Mouse (Mus musculus) intestine, embryonic 16.5 days (tissue): ENCODE measurements around the gene Olfr508. TPM values are rescaled to one million over a fixed set of nuclear protein-coding genes. Genes with fewer than 3 reads are reported as not detected.
"Not testable (repeated sequence)": the region's sequence is repeated elsewhere in the genome, so short reads cannot be mapped to it uniquely, and the experiment has no call there.

Source experiments
- ATAC-seq: fragments of 200-750 bp; cut with Nextera tagmentation; 2 replicates; pipeline ENCODE4 v1.8.0; 2017; ENCODE audit warnings: moderate TSS enrichment, moderate library complexity
- H3K27ac ChIP-seq: fragments of 300-500 bp; sonication (generic); 2 replicates; pipeline ENCODE4 v1.5.1; 2014; ENCODE audit warnings: mild to moderate bottlenecking, low read length
- H3K27me3 ChIP-seq: fragments of 300-500 bp; sonication (generic); replicated peaks from 2 replicates; pipeline ENCODE4 v1.6.1; 2014; ENCODE audit warnings: low read length, control low read depth, mixed read lengths; ENCODE audit not compliant: control insufficient read depth, insufficient read depth
- H3K36me3 ChIP-seq: fragments of 300-500 bp; sonication (generic); 2 replicates; pipeline ENCODE4 v1.6.1; 2014; ENCODE audit warnings: low read length, control low read depth; ENCODE audit not compliant: control insufficient read depth, insufficient read depth
- H3K4me1 ChIP-seq: fragments of 300-500 bp; sonication (generic); 2 replicates; pipeline ENCODE4 v1.6.1; 2014; ENCODE audit warnings: low read length, control low read depth, mixed read lengths; ENCODE audit not compliant: control insufficient read depth, insufficient read depth
- H3K4me2 ChIP-seq: fragments of 300-500 bp; sonication (generic); 2 replicates; pipeline ENCODE4 v1.6.1; 2014; ENCODE audit warnings: low read depth, low read length, control low read depth
- H3K4me3 ChIP-seq: fragments of 300-500 bp; sonication (generic); 2 replicates; pipeline ENCODE4 v1.5.1; 2014; ENCODE audit warnings: mild to moderate bottlenecking, low read length
- H3K9ac ChIP-seq: fragments of 300-500 bp; sonication (generic); 2 replicates; pipeline ENCODE4 v1.6.1; 2014; ENCODE audit warnings: low read depth, low read length
- H3K9me3 ChIP-seq: fragments of 300-500 bp; sonication (generic); 2 replicates; pipeline ENCODE4 v1.6.1; 2016; ENCODE audit warnings: low read length, control low read depth; ENCODE audit not compliant: control insufficient read depth
- WGBS: fragments of 180-500 bp; shearing (Covaris S2); extraction: QIAGEN DNeasy Blood & Tissue Kit; methylation state at CpG from one replicate; pipeline ENCODE4 v1.1.7; 2014; 5-methylcytosine and 5-hydroxymethylcytosine counted together
- polyA plus RNA-seq: library from polyadenylated mRNA; unstranded; fragments of >200 nt; fragmentation: Nextera tagmentation; extraction: Ambion mirVana; gene quantifications from 2 replicates; pipeline ENCODE4 v1.2.1, GENCODE M21; 2015

The Olfr508 gene
- not detected in 2 replicates for polyA plus RNA-seq

DNA sequence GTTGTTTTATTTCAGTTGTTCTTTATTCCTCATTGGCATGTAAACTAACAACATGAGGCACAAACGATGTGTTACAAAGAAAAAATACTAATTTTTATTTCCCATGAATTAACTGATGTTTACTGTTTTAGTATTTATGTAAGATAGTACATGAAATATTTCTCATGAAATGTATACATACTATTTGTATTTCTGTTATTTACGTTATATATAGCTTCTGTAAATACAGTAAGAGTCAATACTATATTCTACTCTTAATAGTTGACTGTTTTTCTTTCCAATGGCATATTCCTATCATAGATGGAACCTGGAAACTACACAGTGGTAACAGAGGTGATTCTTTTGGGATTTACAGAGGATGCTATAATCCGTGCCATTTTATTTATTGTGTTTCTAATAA, at the start of gene Olfr508:
Gene Olfr508 (plus strand): TSS at position 301 of the 400 bp plus-strand sequence.
- WGBS, result 82% methylated on average over 3 of the region's 3 CpGs
- no peak for ATAC-seq
- no peak within 1 kb of the TSS for H3K9ac ChIP-seq

DNA sequence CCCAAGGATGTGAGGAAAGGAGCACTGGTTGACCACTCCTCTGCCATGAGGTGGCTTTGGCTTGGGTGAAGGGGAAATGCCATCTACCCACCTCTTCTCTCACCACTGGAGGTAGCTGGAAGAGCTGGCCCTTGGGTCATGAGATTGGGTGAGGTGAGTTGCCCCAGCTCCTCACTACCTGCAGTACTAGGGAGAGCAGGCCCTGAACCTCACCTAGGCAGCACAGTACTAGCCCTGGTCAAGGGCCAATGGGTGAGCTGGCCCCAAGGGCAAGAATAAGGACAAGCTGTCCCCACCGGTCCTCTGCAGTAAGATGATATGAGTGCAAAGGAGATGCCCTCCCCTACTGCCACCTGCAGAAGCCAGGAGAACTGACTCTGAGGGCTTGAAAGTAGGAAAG, 40.0 kb upstream of the Olfr508 start:
- H3K9ac ChIP-seq, result no peak overlapping the region
- no peaks in the 10 kb centered on the region for H3K4me1 ChIP-seq
- no peak overlapping the region for H3K4me3 ChIP-seq
- H3K36me3 ChIP-seq, result no peaks in the 10 kb centered on the region
- H3K27ac ChIP-seq, result no peak overlapping the region
- WGBS, result 100% methylated on average over 1 of the region's 1 CpGs
- no peaks in the 10 kb centered on the region for H3K9me3 ChIP-seq
- no peak overlapping the region for H3K4me2 ChIP-seq
- no peaks in the 10 kb centered on the region for H3K27me3 ChIP-seq
- ATAC-seq, result no peak

More for the DNA sequence above, at the start of gene Olfr508:
- Histone ChIP-seq H3K4me2 (no peak within 1 kb of the TSS), H3K9me3 (no peaks in the 10 kb centered on the region), H3K27ac (no peak within 1 kb of the TSS), H3K4me1 (no peaks in the 10 kb centered on the region), H3K27me3 (no peaks in the 10 kb centered on the region), H3K36me3 (no peaks in the 10 kb centered on the region), H3K4me3 (no peak within 1 kb of the TSS)

DNA sequence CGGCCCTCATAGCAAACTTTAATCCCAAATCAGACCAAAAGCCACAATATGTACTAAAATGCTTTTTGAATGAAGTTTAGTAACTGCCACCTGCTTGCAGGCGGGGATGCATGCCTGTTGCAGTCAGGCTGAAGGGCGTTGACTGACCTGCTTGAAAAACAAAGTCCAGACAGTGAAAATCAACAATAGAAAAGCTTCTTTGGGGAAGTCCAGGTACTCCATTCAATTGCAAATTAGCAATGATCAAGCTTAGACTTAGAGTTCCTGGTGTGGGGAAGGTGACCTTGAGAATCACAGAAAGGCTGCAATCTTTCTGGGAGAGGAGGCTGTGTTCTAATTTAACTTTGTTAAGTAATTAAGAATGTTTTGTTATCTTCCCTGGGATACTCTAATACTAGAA, 27.9 kb upstream of the Olfr508 start:
- 87% methylated on average over 3 of the region's 3 CpGs for WGBS
- H3K27me3 ChIP-seq, H3K4me1 ChIP-seq, ATAC-seq, H3K4me3 ChIP-seq, H3K36me3 ChIP-seq, H3K27ac ChIP-seq, H3K4me2 ChIP-seq, H3K9me3 ChIP-seq, H3K9ac ChIP-seq: not testable (repeated sequence)

DNA sequence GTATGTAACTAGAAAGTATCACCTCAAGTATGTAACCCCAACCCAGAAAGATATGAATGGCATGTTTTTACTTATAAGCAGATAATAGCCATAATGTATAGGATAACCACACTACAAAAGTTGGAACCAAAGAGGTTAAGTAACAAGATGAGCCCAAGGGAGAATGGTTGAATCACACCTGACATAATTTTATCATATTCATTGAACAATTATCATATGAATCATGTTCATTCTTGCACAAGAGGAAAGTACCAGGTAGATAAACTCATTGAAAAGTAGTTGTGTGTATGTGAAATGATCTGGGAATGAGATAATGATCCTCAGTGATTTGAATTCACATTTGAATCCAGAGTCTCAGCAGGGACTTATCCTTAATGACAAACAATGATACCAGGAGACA, 19.3 kb upstream of the Olfr508 start, which contains the start of gene Olfr506:
Gene Olfr506 (plus strand): TSS at position 301 of the 400 bp plus-strand sequence.
- Histone ChIP-seq H3K4me1 (no peaks in the 10 kb centered on the region), H3K4me2 (no peak within 1 kb of the TSS), H3K4me3 (no peak within 1 kb of the TSS), H3K27ac (no peak within 1 kb of the TSS), H3K9ac (no peak within 1 kb of the TSS), H3K9me3 (no peaks in the 10 kb centered on the region), H3K36me3 (no peaks in the 10 kb centered on the region), H3K27me3 (no peaks in the 10 kb centered on the region)
- ATAC-seq, result no peak

DNA sequence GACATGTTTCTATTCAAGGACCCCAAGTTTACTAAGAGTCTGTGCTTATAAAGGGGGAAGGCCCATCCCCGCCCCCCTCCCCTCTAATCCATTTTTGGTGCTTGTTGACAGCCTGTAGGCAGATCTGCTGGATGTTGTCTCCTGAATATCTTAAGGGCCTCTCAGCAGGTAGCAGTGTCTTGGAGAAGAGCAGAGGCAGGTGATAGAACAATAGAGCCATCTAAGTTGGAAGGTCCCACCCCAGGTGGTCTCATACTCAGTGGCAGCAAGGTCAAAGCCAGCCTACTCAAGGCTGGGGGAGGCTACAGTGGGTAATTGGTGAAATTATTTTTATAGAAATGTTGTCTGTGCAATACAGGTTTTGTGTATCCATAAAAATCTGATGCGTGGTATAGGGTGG, 15.7 kb upstream of the Olfr508 start:
- Histone ChIP-seq H3K4me1 (no peaks in the 10 kb centered on the region), H3K36me3 (no peaks in the 10 kb centered on the region), H3K27me3 (no peaks in the 10 kb centered on the region), H3K9me3 (no peaks in the 10 kb centered on the region), H3K4me3 (no peak overlapping the region), H3K4me2 (no peak overlapping the region), H3K9ac (no peak overlapping the region), H3K27ac (no peak overlapping the region)
- 90% methylated on average over 2 of the region's 2 CpGs for WGBS
- no peak for ATAC-seq

DNA sequence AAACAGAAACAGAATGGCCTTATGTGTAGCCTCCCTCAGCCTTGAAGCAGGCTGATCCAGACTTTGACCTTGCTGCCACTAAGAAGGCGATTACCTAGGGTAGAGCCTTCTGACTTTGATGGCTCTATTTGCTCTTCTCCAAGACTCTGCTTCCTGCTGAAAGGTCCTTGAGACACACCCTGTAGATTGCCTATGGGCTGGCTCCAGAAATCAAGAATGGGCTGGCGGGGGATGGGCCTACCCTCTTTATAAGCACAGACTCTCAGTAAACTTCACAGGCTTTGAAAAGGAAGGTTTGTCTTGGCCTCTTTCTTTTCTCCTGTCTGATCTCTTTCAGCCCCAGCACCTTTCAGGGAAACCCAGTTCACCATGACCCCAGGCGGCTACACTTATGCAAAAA, 13.0 kb upstream of the Olfr508 start:
- not testable (repeated sequence) for H3K9me3 ChIP-seq, H3K36me3 ChIP-seq, H3K27ac ChIP-seq, H3K4me1 ChIP-seq, H3K4me3 ChIP-seq, H3K27me3 ChIP-seq, H3K9ac ChIP-seq, H3K4me2 ChIP-seq
- WGBS, result 49% methylated on average over 3 of the region's 3 CpGs
- ATAC-seq, result peak; percentile 97

DNA sequence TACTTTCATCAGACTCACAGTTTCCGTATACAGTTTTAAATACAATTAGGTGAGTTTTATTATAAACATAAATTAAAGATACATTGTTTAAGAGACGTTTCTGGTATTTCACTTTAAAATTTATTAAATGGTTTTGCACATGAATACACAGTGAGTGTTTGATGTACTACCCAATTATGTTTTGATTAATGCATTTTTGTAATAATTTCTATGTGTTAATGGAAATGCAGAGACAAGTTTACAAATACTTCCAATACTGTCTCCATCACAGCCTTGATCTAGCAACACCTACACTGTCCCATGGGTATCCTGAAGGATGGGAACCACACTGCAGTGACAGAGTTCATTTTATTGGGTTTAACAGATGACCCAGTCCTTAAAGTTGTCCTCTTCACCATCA, 8.3 kb upstream of the Olfr508 start, which contains the start of gene Olfr507:
Gene Olfr507 (plus strand): TSS at position 301 of the 400 bp plus-strand sequence.
- no peak within 1 kb of the TSS for H3K4me2 ChIP-seq

DNA sequence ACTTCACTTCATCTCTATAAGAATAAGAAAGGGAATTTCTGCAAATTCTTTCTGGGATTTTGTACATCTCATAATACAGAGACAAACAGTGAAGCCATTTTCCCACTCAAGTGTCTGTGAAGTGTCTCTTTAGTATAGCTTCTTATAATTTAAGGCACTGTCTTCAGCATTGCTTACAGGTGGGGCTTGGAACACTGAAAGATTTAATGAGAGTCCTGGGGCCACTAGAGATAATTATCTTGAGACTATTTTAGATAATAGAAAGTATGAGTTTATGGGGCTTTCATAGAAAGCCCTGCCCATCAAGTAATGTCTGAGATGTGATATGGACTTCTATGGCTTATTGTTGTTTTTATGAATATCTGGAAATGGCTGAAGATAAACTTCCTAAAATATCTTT, 22.0 kb downstream of the Olfr508 start, which contains the start of gene Olfr509:
Gene Olfr509 (minus strand): TSS at position 101 of the 400 bp plus-strand sequence.
- Histone ChIP-seq H3K9me3 (no peaks in the 10 kb centered on the region), H3K4me3 (no peak within 1 kb of the TSS), H3K27me3 (no peaks in the 10 kb centered on the region), H3K27ac (no peak within 1 kb of the TSS), H3K4me2 (no peak within 1 kb of the TSS), H3K9ac (no peak within 1 kb of the TSS), H3K4me1 (no peaks in the 10 kb centered on the region), H3K36me3 (no peaks in the 10 kb centered on the region)
- ATAC-seq, result no peak

More for the DNA sequence above, 8.3 kb upstream of the Olfr508 start, which contains the start of gene Olfr507:
- Histone ChIP-seq H3K4me3 (no peak within 1 kb of the TSS), H3K4me1 (no peaks in the 10 kb centered on the region), H3K9ac (no peak within 1 kb of the TSS), H3K36me3 (no peaks in the 10 kb centered on the region), H3K27me3 (no peaks in the 10 kb centered on the region), H3K9me3 (no peaks in the 10 kb centered on the region), H3K27ac (no peak within 1 kb of the TSS)
- ATAC-seq, result no peak
- WGBS, result 73% methylated on average over 2 of the region's 2 CpGs

DNA sequence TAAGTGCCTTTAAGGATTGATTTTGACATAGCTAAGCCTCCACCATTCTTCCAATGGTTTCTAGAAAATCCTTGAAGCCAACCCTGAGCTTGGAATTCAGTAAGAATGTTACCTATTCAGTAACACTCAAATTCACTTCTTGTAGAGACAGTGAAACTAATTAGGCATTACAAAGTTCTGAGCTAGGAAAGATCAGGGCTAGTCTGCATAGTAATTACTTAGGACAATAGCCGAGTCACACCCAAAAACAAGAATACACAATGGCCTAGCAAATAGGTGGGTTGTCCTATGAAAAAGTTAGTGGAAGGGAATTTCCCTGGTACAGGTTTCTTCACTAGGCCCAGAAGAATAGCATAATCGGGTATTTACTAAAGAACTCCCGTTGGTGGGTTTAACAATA, 32.6 kb downstream of the Olfr508 start:
- Histone ChIP-seq H3K36me3 (no peaks in the 10 kb centered on the region), H3K9ac (no peak overlapping the region), H3K4me1 (no peaks in the 10 kb centered on the region), H3K4me2 (no peak overlapping the region), H3K9me3 (no peaks in the 10 kb centered on the region), H3K4me3 (no peak overlapping the region), H3K27me3 (no peaks in the 10 kb centered on the region), H3K27ac (no peak overlapping the region)
- 88% methylated on average over 3 of the region's 3 CpGs for WGBS
- ATAC-seq, result no peak

DNA sequence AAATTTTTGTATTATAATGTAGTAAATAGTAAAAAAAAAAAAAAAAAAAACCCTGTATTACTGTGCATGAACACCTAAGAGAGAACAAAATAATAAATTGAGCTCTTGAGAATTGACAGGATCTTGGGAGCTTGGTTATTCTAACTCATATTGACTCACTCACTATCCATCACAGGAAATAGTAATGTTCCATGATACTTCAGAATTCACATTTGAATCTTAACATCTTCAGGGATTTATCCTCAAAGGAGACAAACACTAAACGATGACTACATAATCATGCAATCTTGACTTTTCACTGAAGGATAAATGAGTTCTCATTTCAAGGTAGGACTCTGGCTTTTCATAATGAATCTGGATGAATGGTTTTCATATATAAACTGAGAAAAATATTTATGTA, 36.3 kb downstream of the Olfr508 start, which contains the start of gene Olfr510:
Gene Olfr510 (plus strand): TSS at position 301 of the 400 bp plus-strand sequence.
- Histone ChIP-seq H3K27ac (no peak within 1 kb of the TSS), H3K9ac (no peak within 1 kb of the TSS), H3K4me3 (no peak within 1 kb of the TSS), H3K4me1 (no peaks in the 10 kb centered on the region), H3K4me2 (no peak within 1 kb of the TSS), H3K36me3 (no peaks in the 10 kb centered on the region), H3K27me3 (no peaks in the 10 kb centered on the region), H3K9me3 (no peaks in the 10 kb centered on the region)
- 89% methylated on average over 1 of the region's 1 CpGs for WGBS
- ATAC-seq, result no peak
